Mouse (Mus musculus) forebrain, embryonic 14.5 days (tissue): ENCODE measurements around the gene Foxn3. TPM values are rescaled to one million over a fixed set of nuclear protein-coding genes. Genes with fewer than 3 reads are reported as not detected.

Experiments used
- ATAC-seq: fragments of 200-750 bp; cut with Nextera tagmentation; 2 replicates; pipeline ENCODE4 v1.8.0; 2017; ENCODE audit warnings: mild to moderate bottlenecking, moderate library complexity
- DNase-seq: peaks from one replicate; pipeline ENCODE4 v3.0.0-alpha.2; 2015; ENCODE audit warnings: low spot score
- H3K27ac ChIP-seq: fragments of 300-500 bp; sonication (generic); 2 replicates; pipeline ENCODE4 v1.5.1; 2014; ENCODE audit warnings: low read depth, mild to moderate bottlenecking, control low read depth, low read length, moderate library complexity
- H3K27me3 ChIP-seq: fragments of 300-500 bp; sonication (generic); replicated peaks from 2 replicates; pipeline ENCODE4 v1.6.1; 2014; ENCODE audit warnings: low read length, control low read depth, mixed read lengths; ENCODE audit not compliant: control insufficient read depth, insufficient read depth
- H3K36me3 ChIP-seq: fragments of 300-500 bp; sonication (generic); 2 replicates; pipeline ENCODE4 v1.6.1; 2014; ENCODE audit warnings: low read length, control low read depth; ENCODE audit not compliant: control insufficient read depth, insufficient read depth
- H3K4me1 ChIP-seq: fragments of 300-500 bp; sonication (generic); 2 replicates; pipeline ENCODE4 v1.6.1; 2014; ENCODE audit warnings: antibody characterized with exemption, low read length, control low read depth; ENCODE audit not compliant: control insufficient read depth, insufficient read depth
- H3K4me2 ChIP-seq: fragments of 300-500 bp; sonication (generic); 2 replicates; pipeline ENCODE4 v1.6.1; 2014; ENCODE audit warnings: mild to moderate bottlenecking, control low read depth, low read length
- H3K4me3 ChIP-seq: fragments of 300-500 bp; sonication (generic); 2 replicates; pipeline ENCODE4 v1.5.1; 2014; ENCODE audit warnings: low read depth, low read length, control low read depth
- H3K9ac ChIP-seq: fragments of 300-500 bp; sonication (generic); 2 replicates; pipeline ENCODE4 v1.6.1; 2014; ENCODE audit warnings: mild to moderate bottlenecking, low read length, control low read depth, moderate library complexity
- H3K9me3 ChIP-seq: fragments of 300-500 bp; sonication (generic); replicated peaks from 2 replicates; pipeline ENCODE4 v1.6.1; 2016; ENCODE audit warnings: low read length, control low read depth, mixed read lengths; ENCODE audit not compliant: control insufficient read depth
- WGBS: fragments of 180-500 bp; shearing (Covaris S2); extraction: QIAGEN DNeasy Blood & Tissue Kit; methylation state at CpG from one replicate; pipeline ENCODE4 v1.1.7; 2014; 5-methylcytosine and 5-hydroxymethylcytosine counted together
- polyA plus RNA-seq: library from polyadenylated mRNA; unstranded; fragments of >200 nt; fragmentation: Nextera tagmentation; extraction: Ambion mirVana; gene quantifications from 2 replicates; pipeline ENCODE4 v1.2.1, GENCODE M21; 2014

Foxn3 gene
- polyA plus RNA-seq, 1 experiment from 2014 or later: 61.6 TPM

DNA sequence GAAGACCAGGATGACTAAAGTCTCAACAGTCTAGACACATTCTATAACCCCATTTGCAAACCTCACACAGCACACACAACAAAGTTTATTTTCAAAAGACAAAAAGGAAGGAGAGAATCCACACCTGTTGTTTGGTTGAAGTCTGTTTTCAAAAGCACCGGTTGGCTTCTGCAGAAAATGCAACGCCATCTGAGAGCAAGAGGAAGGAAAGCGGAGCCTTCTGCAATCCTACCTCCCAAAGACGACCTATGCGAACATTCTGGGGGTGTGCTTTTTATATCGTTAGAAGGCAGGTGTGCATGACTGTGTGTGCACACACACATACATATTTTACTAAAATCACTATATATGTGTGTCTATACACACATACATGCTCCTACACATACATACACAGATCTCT is 397.3 kb downstream of the Foxn3 start:
- Histone ChIP-seq H3K27ac (no peak overlapping the region), H3K27me3 (no peaks in the 10 kb centered on the region), H3K4me2 (no peak overlapping the region), H3K9ac (no peak overlapping the region), H3K9me3 (no peaks in the 10 kb centered on the region), H3K36me3 (no peaks in the 10 kb centered on the region), H3K4me3 (no peak overlapping the region), H3K4me1 (peaks cover 24% of the 10 kb centered on the region)
- ATAC-seq (no peak), DNase-seq (no peak)
- 97% methylated on average over 6 of the region's 6 CpGs for WGBS

DNA sequence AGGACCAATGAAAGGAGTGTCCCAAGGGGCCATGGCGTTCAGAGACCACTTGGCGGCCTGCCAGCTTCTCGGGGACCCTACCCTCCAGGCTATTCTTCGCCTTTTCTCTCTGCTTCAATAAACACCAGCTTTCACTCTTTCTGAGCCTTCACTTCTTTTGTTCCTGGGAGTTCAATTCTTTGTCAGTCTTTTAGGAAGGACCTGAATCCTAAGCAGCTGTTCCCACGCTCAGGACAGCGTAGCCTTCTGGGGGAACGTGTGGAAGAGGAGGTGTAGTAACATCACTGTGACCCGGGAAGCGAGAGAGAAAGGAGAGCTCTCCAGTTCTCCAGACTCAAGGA is 400.1 kb downstream of the Foxn3 start:
- peak overlapping the region; percentile 58; the same call in 1 of the 2 replicates for H3K27ac ChIP-seq
- 7% methylated on average over 9 of the region's 9 CpGs for WGBS
- DNase-seq (peak; percentile 72), ATAC-seq (peak; percentile 79)
- no peaks in the 10 kb centered on the region for H3K27me3 ChIP-seq
- no peak overlapping the region for H3K4me2 ChIP-seq
- H3K36me3 ChIP-seq: no peaks in the 10 kb centered on the region
- H3K9me3 ChIP-seq: no peaks in the 10 kb centered on the region
- no peak overlapping the region for H3K9ac ChIP-seq
- no peak overlapping the region for H3K4me3 ChIP-seq
- peaks cover 23% of the 10 kb centered on the region for H3K4me1 ChIP-seq

DNA sequence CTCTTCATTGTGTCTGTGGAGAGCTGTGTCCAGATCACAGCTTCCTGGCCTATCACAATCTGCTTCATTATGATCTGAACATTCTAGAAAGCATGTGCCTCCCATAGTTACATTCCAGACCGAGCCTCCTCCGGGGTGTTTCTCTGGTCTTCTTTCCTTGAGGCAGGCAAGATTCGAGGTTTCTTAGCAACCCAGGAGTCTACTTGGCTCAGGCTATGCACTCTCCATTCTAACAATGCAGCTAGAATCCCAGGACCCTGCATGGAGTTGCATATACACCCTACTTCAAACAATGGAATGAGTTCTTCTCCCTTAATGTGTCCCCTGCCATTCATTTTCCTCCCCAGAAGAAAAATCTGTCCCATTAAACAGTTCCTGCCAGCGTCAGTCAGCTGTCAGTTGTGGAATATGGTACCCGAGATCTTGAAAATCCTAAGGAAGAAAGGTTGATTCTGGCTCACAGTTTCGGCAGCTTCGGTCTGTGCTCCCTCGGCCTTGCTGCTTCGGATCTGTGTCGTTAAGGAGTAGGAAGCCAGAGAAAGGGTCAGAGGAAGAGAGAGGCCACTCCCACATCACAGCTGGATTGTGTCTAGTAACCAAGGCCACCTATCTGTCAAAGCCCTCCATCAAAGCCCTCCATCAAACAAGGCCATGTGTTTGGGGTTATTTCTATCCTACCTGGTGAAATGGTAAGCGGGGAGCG is 400.6 kb downstream of the Foxn3 start:
- ATAC-seq (peak; percentile 54; the same call in 1 of the 2 replicates), DNase-seq (peak; percentile 40)
- H3K27ac ChIP-seq: peak overlapping the region; percentile 58
- no peaks in the 10 kb centered on the region for H3K27me3 ChIP-seq
- no peak overlapping the region for H3K4me3 ChIP-seq
- WGBS: 25% methylated on average over 12 of the region's 12 CpGs
- H3K9ac ChIP-seq: no peak overlapping the region
- H3K4me1 ChIP-seq: peaks cover 20% of the 10 kb centered on the region
- H3K4me2 ChIP-seq: no peak overlapping the region
- no peaks in the 10 kb centered on the region for H3K36me3 ChIP-seq
- H3K9me3 ChIP-seq: no peaks in the 10 kb centered on the region

DNA sequence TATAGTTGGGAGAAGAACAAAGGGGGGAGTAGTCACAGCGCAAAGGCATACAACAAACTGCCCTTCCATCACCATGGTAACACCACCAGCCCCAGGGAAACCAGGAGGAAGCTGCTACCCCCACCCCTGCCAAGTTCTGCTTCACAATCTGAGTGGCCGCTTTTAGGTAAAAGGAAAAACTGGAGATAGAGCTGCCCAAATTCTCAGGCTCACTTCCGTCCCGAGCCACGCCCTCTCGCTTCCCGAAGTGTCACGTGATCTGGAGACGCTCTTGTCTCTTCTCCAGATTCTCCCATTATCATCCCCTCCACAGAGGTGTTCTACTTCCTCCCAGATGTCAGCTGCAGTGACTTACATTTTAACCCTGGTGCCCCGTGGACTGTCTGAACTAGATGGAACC is 401.2 kb downstream of the Foxn3 start:
- H3K36me3 ChIP-seq: no peaks in the 10 kb centered on the region
- WGBS: 67% methylated on average over 10 of the region's 10 CpGs
- H3K4me2 ChIP-seq: no peak overlapping the region
- H3K9ac ChIP-seq: no peak overlapping the region
- no peaks in the 10 kb centered on the region for H3K27me3 ChIP-seq
- peak; percentile 52 for DNase-seq
- H3K4me3 ChIP-seq: no peak overlapping the region
- H3K9me3 ChIP-seq: no peaks in the 10 kb centered on the region
- ATAC-seq: peak; percentile 50
- peak overlapping the region; percentile 58 for H3K27ac ChIP-seq
- H3K4me1 ChIP-seq: peaks cover 20% of the 10 kb centered on the region

DNA sequence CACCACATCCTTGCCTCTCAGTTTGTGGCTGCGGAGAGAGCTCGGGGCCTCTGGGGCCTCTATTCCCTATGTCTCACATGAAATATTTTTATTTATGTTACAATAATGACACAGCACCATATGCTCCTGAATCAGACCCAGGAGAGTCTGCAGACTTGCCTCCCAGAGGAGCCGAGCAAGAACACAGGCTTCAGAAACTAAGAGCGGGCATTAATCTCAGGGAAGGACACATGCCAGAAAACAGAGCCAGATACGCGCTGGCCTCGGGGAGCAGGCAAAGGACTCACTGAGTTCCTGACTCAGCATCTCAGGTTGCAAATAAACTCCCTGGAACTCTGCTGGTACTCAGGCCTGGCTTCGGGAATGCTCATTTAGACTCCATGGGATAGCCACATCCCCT is 403.3 kb downstream of the Foxn3 start:
- H3K9ac ChIP-seq: no peak overlapping the region
- H3K36me3 ChIP-seq: no peaks in the 10 kb centered on the region
- H3K9me3 ChIP-seq: no peaks in the 10 kb centered on the region
- peaks cover 20% of the 10 kb centered on the region for H3K4me1 ChIP-seq
- DNase-seq (peak; percentile 37), ATAC-seq (no peak)
- H3K27me3 ChIP-seq: no peaks in the 10 kb centered on the region
- H3K4me3 ChIP-seq: no peak overlapping the region
- WGBS: 82% methylated on average over 8 of the region's 8 CpGs
- H3K27ac ChIP-seq: no peak overlapping the region
- no peak overlapping the region for H3K4me2 ChIP-seq

DNA sequence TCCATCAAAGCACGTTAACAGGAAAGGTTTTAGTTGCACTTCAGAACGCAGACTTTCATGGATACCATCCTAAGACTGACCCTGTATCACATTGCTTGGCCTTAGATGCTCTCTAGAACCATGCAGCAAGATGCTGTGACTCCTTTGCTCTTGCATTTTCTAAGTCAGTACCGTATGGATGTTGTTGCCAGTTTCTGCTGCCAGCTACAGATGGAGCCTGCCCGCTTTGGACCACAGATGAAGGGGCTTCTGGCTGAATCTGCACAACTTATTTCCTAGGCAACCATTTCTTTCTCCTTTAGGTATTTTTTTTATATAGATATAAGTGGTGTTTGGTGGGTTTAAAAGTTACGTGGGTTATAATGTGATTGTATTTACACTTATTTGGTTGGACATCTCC is 407.5 kb downstream of the Foxn3 start:
- 93% methylated on average over 5 of the region's 5 CpGs for WGBS

DNA sequence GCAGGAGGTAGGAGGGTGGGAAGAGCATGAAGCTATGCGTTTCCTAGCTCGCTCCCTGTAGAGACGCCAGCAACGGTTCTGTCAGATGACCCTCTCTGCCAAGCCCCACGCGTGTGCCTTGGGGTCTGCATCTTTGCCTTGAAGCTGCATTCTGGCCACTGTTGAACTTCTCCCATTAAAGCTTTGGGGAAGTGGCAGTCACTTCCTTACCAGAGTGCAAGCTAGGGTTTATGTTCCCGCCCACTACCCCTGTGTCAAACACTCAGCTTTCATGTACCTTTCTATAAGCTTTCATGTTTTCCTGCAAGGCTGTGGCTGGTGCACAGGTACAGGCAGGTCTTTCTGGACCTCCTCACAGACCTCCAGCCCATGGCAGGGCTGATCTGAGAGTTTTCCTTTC is 409.2 kb downstream of the Foxn3 start:
- no peaks in the 10 kb centered on the region for H3K9me3 ChIP-seq
- WGBS: 73% methylated on average over 7 of the region's 7 CpGs
- no peaks in the 10 kb centered on the region for H3K27me3 ChIP-seq
- H3K27ac ChIP-seq: no peak overlapping the region
- H3K4me1 ChIP-seq: peaks cover 9% of the 10 kb centered on the region
- H3K4me2 ChIP-seq: peak overlapping the region; percentile 34; the same call in 1 of the 2 replicates
- H3K36me3 ChIP-seq: no peaks in the 10 kb centered on the region
- DNase-seq (no peak), ATAC-seq (no peak)
- H3K9ac ChIP-seq: no peak overlapping the region
- H3K4me3 ChIP-seq: no peak overlapping the region

More for the DNA sequence above, 407.5 kb downstream of the Foxn3 start:
- no peak overlapping the region for H3K4me3 ChIP-seq
- no peaks in the 10 kb centered on the region for H3K9me3 ChIP-seq
- H3K27ac ChIP-seq: no peak overlapping the region
- no peaks in the 10 kb centered on the region for H3K27me3 ChIP-seq
- no peaks in the 10 kb centered on the region for H3K36me3 ChIP-seq
- ATAC-seq (no peak), DNase-seq (peak; percentile 15)
- peaks cover 9% of the 10 kb centered on the region for H3K4me1 ChIP-seq
- no peak overlapping the region for H3K9ac ChIP-seq
- no peak overlapping the region for H3K4me2 ChIP-seq

DNA sequence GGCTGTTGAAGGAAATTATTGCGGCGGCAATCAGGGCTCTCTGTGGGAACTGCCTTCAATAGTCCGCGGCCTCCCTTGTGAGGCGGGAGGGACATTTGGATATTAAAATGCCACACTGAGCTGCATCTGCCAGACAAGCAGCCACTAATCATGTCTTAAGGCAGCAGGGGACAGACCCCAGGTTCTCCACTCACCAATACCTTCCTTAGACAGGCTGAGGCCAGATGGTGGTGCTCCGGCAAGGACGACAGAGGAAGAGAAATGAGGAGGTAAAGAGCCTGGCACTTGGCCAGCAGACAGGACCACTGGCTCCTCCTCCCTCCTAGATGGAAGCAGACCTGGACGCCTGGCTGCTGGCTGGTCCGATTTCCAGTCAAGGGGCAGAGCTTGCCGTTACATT is 409.7 kb downstream of the Foxn3 start:
- no peak overlapping the region for H3K9ac ChIP-seq
- H3K4me1 ChIP-seq: peaks cover 9% of the 10 kb centered on the region
- peak overlapping the region; percentile 63; the same call in 1 of the 2 replicates for H3K27ac ChIP-seq
- 20% methylated on average over 10 of the region's 10 CpGs for WGBS
- H3K36me3 ChIP-seq: no peaks in the 10 kb centered on the region
- H3K27me3 ChIP-seq: no peaks in the 10 kb centered on the region
- DNase-seq (peak; percentile 72), ATAC-seq (peak; percentile 72)
- no peaks in the 10 kb centered on the region for H3K9me3 ChIP-seq
- peak overlapping the region; percentile 34 for H3K4me2 ChIP-seq
- H3K4me3 ChIP-seq: no peak overlapping the region

DNA sequence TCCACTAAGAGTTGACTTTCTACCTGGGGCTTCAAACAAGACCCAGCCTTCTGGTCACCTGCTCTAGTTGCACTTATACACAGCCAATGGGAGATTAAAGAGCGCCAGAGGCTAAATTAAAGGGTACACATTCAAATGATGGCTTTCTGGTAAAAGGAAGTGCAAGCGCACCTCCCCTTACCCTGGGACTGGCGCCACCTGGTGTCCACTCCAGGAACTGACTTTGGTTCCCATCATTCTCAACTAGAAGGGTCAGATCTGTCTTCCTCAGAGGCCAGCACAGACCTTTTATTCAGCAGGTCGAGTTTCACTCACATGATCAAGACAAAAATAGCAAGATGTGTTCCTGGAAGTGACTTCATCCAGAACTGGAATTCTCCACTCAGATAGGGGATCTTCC is 413.3 kb downstream of the Foxn3 start:
- ATAC-seq (no peak), DNase-seq (no peak)
- Histone ChIP-seq H3K9me3 (no peaks in the 10 kb centered on the region), H3K9ac (no peak overlapping the region), H3K4me1 (peaks cover 9% of the 10 kb centered on the region), H3K36me3 (no peaks in the 10 kb centered on the region), H3K27ac (no peak overlapping the region), H3K4me3 (no peak overlapping the region), H3K4me2 (no peak overlapping the region), H3K27me3 (no peaks in the 10 kb centered on the region)
- WGBS: 48% methylated on average over 4 of the region's 4 CpGs
